Mouse (Mus musculus) MEL (cell line): ENCODE measurements around the gene Armh1. TPM values are rescaled to one million over a fixed set of nuclear protein-coding genes. Genes with fewer than 3 reads are reported as not detected.
"Not testable (repeated sequence)": the region's sequence is repeated elsewhere in the genome, so short reads cannot be mapped to it uniquely, and the experiment has no call there.

ENCODE experiments used
- DNase-seq: peaks from one replicate; pipeline ENCODE4 v3.0.0; 2011; ENCODE audit warnings: low read depth, low spot score
- H3K27ac ChIP-seq: 2 replicates; pipeline ENCODE4 v1.5.1; 2012; ENCODE audit warnings: low read depth, mild to moderate bottlenecking, control low read depth, low read length, moderate library complexity; ENCODE audit not compliant: control insufficient read depth
- H3K27me3 ChIP-seq, 2 experiments: fragments of 150-350 bp in 1 of 2; sonication (generic) in 1 of 2; 2 replicates each; pipeline ENCODE4 v1.6.1; 2012; ENCODE audit warnings: low read length in 2 of 2, mild to moderate bottlenecking in 2 of 2, improper control_type of control experiment in 1 of 2, moderate library complexity in 1 of 2; ENCODE audit not compliant: insufficient read depth in 2 of 2, control insufficient read depth in 1 of 2
- H3K36me3 ChIP-seq, 2 experiments: 2 replicates each; pipeline ENCODE4 v1.6.1; 2012 to 2014; ENCODE audit warnings: low read length in 2 of 2, improper control_type of control experiment in 1 of 2, inconsistent platforms in 1 of 2, mild to moderate bottlenecking in 1 of 2; ENCODE audit not compliant: insufficient read depth in 2 of 2, control insufficient read depth in 1 of 2
- H3K4me1 ChIP-seq, 2 experiments: fragments of 150-350 bp in 1 of 2; sonication (generic) in 1 of 2; 2 replicates each; pipeline ENCODE4 v1.6.1; 2012; ENCODE audit warnings: low read length in 2 of 2, improper control_type of control experiment in 1 of 2, mild to moderate bottlenecking in 1 of 2; ENCODE audit not compliant: insufficient read depth in 2 of 2, control insufficient read depth in 1 of 2
- H3K4me3 ChIP-seq, 2 experiments: fragments of 150-350 bp in 1 of 2; sonication (generic) in 1 of 2; 2 replicates each; pipeline ENCODE4 v1.5.1; 2012; ENCODE audit warnings: low read depth in 2 of 2, low read length in 2 of 2, mild to moderate bottlenecking in 2 of 2, moderate library complexity in 2 of 2, control low read depth in 1 of 2, improper control_type of control experiment in 1 of 2; ENCODE audit not compliant: control insufficient read depth in 1 of 2, insufficient read depth in 1 of 2
- H3K79me2 ChIP-seq: 2 replicates; pipeline ENCODE4 v1.6.1; 2012; ENCODE audit warnings: mild to moderate bottlenecking, low read length, moderate library complexity; ENCODE audit not compliant: control insufficient read depth, poor library complexity, insufficient read depth
- H3K9ac ChIP-seq: 2 replicates; pipeline ENCODE4 v1.6.1; 2012; ENCODE audit warnings: low read depth, mild to moderate bottlenecking, control low read depth, low read length, moderate library complexity; ENCODE audit not compliant: control insufficient read depth, poor library complexity, severe bottlenecking
- H3K9me3 ChIP-seq: fragments of 150-350 bp; sonication (generic); replicated peaks from 2 replicates; pipeline ENCODE4 v1.6.1; 2012; ENCODE audit warnings: mild to moderate bottlenecking, low read length, improper control_type of control experiment, moderate library complexity; ENCODE audit not compliant: insufficient read depth
- BHLHE40 ChIP-seq: IDR thresholded peaks from 2 replicates; pipeline ENCODE4 v1.6.1; 2012; ENCODE audit warnings: low read depth, mild to moderate bottlenecking, inconsistent platforms, low read length, improper control_type of control experiment, borderline replicate concordance
- CHD2 ChIP-seq: IDR thresholded peaks from 2 replicates; pipeline ENCODE4 v1.6.1; 2011; ENCODE audit warnings: low read length, improper control_type of control experiment
- E2F4 ChIP-seq: IDR thresholded peaks from 2 replicates; pipeline ENCODE4 v1.6.1; 2011; ENCODE audit warnings: low read depth, low read length, improper control_type of control experiment, borderline replicate concordance
- GABPA ChIP-seq: IDR thresholded peaks from 2 replicates; pipeline ENCODE4 v1.6.1; 2012; ENCODE audit warnings: low read depth, mild to moderate bottlenecking, inconsistent platforms, low read length, improper control_type of control experiment, moderate library complexity
- MXI1 ChIP-seq: IDR thresholded peaks from 2 replicates; pipeline ENCODE4 v1.6.1; 2011; ENCODE audit warnings: mild to moderate bottlenecking, low read depth, low read length, improper control_type of control experiment
- POLR2A ChIP-seq, 2 experiments: IDR thresholded peaks; 2 replicates each; pipeline ENCODE4 v1.6.1; 2011 to 2012; ENCODE audit warnings: low read length in 2 of 2, mild to moderate bottlenecking in 2 of 2, control low read depth in 1 of 2, improper control_type of control experiment in 1 of 2, low read depth in 1 of 2, moderate library complexity in 1 of 2; ENCODE audit not compliant: control insufficient read depth in 1 of 2, insufficient read depth in 1 of 2, poor library complexity in 1 of 2
- SIN3A ChIP-seq: IDR thresholded peaks from 2 replicates; pipeline ENCODE4 v1.6.1; 2012; ENCODE audit warnings: low read length, improper control_type of control experiment, inconsistent platforms
- SMC3 ChIP-seq: IDR thresholded peaks from 2 replicates; pipeline ENCODE4 v1.6.1; 2011; ENCODE audit warnings: low read depth, low read length, improper control_type of control experiment
- TBP ChIP-seq: IDR thresholded peaks from 2 replicates; pipeline ENCODE4 v1.8.0; 2011; ENCODE audit warnings: low read depth, low read length, improper control_type of control experiment
- USF2 ChIP-seq, 2 experiments: IDR thresholded peaks; 2 replicates each; pipeline ENCODE4 v1.6.1; 2011 to 2012; ENCODE audit warnings: improper control_type of control experiment in 2 of 2, low read length in 2 of 2, borderline replicate concordance in 1 of 2, inconsistent platforms in 1 of 2, low read depth in 1 of 2, mild to moderate bottlenecking in 1 of 2; ENCODE audit not compliant: insufficient read depth in 1 of 2
- polyA plus RNA-seq, 2 experiments: library from polyadenylated mRNA; stranded (reverse) in 1 of 2; unstranded in 1 of 2; fragments of >175 nt in 1 of 2; fragments of >200 nt in 1 of 2; gene quantifications; 2 replicates each; pipeline versions ENCODE4 v1.2.1 to v1.2.4; 2012; ENCODE audit warnings: low replicate concordance in 2 of 2, low read depth in 1 of 2; ENCODE audit not compliant: insufficient read length in 2 of 2, insufficient read depth in 1 of 2, missing spikeins in 1 of 2
- total RNA-seq: library from RNA; depleted of rRNA; stranded (reverse); fragments of 300-350 nt; gene quantifications from 2 replicates; pipeline ENCODE4 v1.2.3, GENCODE M21; 2012

The Armh1 gene
- total and polyA plus RNA-seq, 3 experiments, result not detected

DNA sequence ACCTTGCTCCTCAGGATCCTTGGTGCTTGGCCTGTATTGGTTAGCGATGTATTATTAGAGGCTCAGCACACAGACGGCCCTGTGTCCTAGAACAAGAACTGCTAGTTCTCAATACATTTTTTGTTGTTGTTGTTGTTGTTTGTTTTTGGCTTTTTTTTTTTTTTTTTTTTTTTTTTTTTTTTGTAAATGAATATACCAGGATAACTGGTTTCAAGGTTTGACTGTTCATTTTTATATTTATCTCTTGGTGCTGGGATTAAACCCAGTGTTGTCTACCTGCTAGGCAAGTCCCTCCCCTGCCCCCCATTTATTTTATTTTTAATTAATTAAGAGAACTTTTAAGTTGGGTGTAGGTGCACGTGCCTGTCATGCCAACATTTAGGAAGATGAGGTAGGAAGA lies 63.0 kb downstream of the Armh1 start:
- Histone ChIP-seq H3K27me3 (no peaks in the 10 kb centered on the region), H3K36me3 (peaks cover 0 to 5% of the 10 kb centered on the region in 2 experiments; a peak in 2 of 4 replicates), H3K27ac (peak overlapping the region; percentile 91), H3K9ac (peak overlapping the region; percentile 82), H3K4me1 (peaks cover 0 to 14% of the 10 kb centered on the region in 2 experiments; a peak in 2 of 4 replicates), H3K9me3 (no peaks in the 10 kb centered on the region), H3K4me3 (peak overlapping the region; percentile 55 to 58), H3K79me2 (no peaks in the 10 kb centered on the region; the same call in 1 of the 2 replicates)
- TF ChIP-seq E2F4, result no peak
- TF ChIP-seq GABPA, result no peak
- TF ChIP-seq SIN3A, result no peak
- TF ChIP-seq SMC3, result no peak
- TF ChIP-seq USF2 (IDR thresholded peaks at IDR 0.05; ENCODE audit: borderline replicate concordance in 1 of 2, insufficient read depth in 1 of 2, low read depth in 1 of 2, low read length in 2 of 2), result no peak
- TF ChIP-seq CHD2, result no peak
- peak; percentile 37 for DNase-seq

DNA sequence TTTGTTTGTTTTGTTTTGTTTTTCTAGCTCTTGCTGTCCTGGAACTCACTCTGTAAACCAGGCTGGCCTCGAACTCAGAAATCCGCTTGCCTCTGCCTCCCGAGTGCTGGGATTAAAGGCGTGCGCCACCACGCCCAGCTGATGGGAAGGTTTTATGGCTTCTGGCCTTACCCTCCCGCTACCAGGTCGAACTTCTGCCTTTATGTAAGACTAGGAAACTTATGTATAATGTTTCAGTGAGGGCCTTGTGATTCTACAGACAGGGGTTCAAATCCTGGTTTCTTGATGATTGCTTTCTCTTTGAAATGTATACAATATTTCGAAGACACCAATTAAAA lies 69.2 kb downstream of the Armh1 start:
- peak overlapping the region; percentile 54 to 77 for H3K4me3 ChIP-seq
- H3K27ac ChIP-seq, result peak overlapping the region; percentile 66
- not testable (repeated sequence) for H3K27me3 ChIP-seq, DNase-seq, H3K9me3 ChIP-seq, H3K4me1 ChIP-seq
- peaks cover 0 to 16% of the 10 kb centered on the region in 2 experiments; a peak in 3 of 4 replicates for H3K36me3 ChIP-seq
- H3K9ac ChIP-seq, result peak overlapping the region; percentile 74
- peaks cover 12% of the 10 kb centered on the region for H3K79me2 ChIP-seq

DNA sequence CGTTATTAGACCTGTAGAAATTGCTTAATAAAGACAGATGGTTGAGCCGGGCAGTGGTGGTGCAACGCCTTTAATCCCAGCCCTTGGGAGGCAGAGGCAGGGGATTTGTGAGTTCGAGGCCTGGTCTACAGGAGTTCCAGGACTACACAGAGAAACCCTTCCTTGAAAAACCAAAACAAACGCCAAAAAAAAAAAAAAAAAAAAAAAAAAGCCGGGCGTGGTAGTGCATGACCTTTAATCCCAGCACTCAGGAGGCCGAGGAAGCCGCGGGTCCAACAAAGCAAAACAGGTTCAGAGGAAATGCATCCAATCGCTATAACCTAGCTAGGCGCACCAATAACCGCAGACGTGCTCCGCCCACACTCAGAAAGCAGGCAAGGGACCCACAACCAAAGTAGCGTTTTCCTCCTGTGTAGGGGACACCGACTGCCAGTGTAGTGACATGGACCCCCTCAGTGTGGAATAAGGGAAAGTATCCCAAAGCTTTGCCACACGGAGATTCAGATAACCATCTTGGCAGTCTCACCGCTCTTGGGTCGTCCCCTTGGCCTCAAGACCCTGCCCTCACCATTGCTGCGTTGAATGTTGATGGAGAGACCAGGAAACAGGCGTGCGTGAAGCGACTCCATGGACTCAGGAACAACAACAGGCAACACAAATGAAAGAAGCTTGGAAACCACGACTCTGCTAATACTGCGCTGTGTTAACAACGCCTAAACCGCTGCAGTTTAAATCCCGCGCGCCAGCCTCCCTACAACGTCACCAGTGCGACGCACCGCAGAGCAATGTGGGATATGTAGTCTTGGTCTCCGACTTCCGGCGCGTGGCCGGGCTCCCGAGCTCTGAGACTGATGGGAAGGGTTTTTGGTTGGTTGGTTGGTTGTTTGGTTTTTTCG lies 69.8 kb downstream of the Armh1 start, which contains the start of gene Kif2c:
Gene Kif2c, minus strand, starts transcription at position 777 of the 896 bp plus-strand sequence.
- DNase-seq, result peak; percentile 97
- peak within 1 kb of the TSS; percentile 77 for H3K9ac ChIP-seq
- H3K27me3 ChIP-seq, result no peaks in the 10 kb centered on the region
- H3K4me3 ChIP-seq, result peak within 1 kb of the TSS; percentile 75 to 77
- no peaks in the 10 kb centered on the region for H3K9me3 ChIP-seq
- TF ChIP-seq TBP, result peak; percentile 91
- peak; percentile 29 to 83; a peak in 2 of 4 replicates for TF ChIP-seq POLR2A (IDR thresholded peaks at IDR 0.05; ENCODE audit: control insufficient read depth in 1 of 2, insufficient read depth in 1 of 2, low read depth in 1 of 2, low read length in 2 of 2, poor library complexity in 1 of 2)
- TF ChIP-seq BHLHE40, result no peak
- TF ChIP-seq MXI1, result no peak
- peaks cover 0 to 16% of the 10 kb centered on the region in 2 experiments; a peak in 3 of 4 replicates for H3K36me3 ChIP-seq
- H3K27ac ChIP-seq, result peak within 1 kb of the TSS; percentile 85
- H3K4me1 ChIP-seq, result peaks cover 7 to 10% of the 10 kb centered on the region in 2 experiments; a peak in 3 of 4 replicates
- peaks cover 12% of the 10 kb centered on the region for H3K79me2 ChIP-seq
